In the genomic region with DNA sequence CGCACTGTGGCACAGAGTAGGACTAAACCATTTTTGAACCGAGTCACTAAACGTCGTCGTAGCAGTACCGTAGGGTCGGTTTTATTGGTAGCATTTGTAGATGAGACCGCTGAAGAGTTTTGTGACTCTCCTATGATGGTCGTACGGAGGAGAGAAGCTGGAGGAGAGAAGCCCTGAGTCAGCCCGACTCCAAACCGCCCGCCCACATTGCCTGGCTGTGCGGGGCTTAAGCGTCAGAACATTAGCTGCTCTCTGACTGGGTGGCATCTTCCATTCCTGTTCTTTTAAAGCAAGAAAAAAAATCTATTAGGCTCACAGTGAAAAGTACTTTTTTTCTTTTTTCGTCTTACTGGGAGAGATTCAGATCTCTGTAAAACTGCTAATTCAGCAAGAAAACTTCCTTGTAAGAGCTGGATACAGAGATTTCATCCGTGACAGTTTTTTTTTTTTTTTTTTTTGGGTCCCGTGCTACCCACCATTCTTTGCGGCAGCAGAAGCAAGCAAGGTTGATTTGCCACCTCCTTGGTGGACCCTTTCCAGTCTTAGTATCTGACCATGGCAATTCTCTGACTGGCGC, we compare ENCODE assay signal across 12 mouse cellular contexts.
DNase-seq lines count a peak whose midpoint lies in the region; ATAC-seq lines count a peak whose summit lies in the region.
"Had no signal": no experiment of that assay in that cellular context is flagged by ENCODE, and none has a peak within 500 bp of the region (broad histone marks: within the 10 kb centered on the region; RNA-seq: fewer than 3 reads in every experiment).

No protein-coding gene starts in this region.

- no peaks in the 10 kb centered on the region for H3K36me3 ChIP-seq in hindbrain, embryonic 13.5 days
- no peaks in the 10 kb centered on the region for H3K36me3 ChIP-seq in hindbrain, embryonic 11.5 days (ENCODE audit: control insufficient read depth, insufficient read depth, low read length)
- H3K36me3 ChIP-seq in midbrain, embryonic 15.5 days (replicated peaks): no peaks in the 10 kb centered on the region
- no peaks in the 10 kb centered on the region for H3K36me3 ChIP-seq in midbrain, embryonic 11.5 days (ENCODE audit: control insufficient read depth, insufficient read depth, low read length)
- H3K36me3 ChIP-seq in embryonic facial prominence, embryonic 14.5 days (ENCODE audit: control insufficient read depth, insufficient read depth, low read length): no peaks in the 10 kb centered on the region
- H3K36me3 ChIP-seq in neural tube, embryonic 13.5 days: no peaks in the 10 kb centered on the region
- H3K36me3 ChIP-seq: liver, embryonic 15.5 days had no signal

- no peak overlapping the region for H3K9ac ChIP-seq in hindbrain, embryonic 13.5 days
- H3K9ac ChIP-seq in hindbrain, embryonic 11.5 days (ENCODE audit: low read depth, low read length): no peak overlapping the region
- no peak overlapping the region for H3K9ac ChIP-seq in midbrain, embryonic 15.5 days
- no peak overlapping the region for H3K9ac ChIP-seq in midbrain, embryonic 11.5 days (ENCODE audit: low read length)
- 0 out of 2 replicates have a peak overlapping the region, but pooled peaks have one; percentile 19 for H3K9ac ChIP-seq in embryonic facial prominence, embryonic 14.5 days (ENCODE audit: low read depth, low read length)
- no peak overlapping the region for H3K9ac ChIP-seq in neural tube, embryonic 13.5 days
- H3K9ac ChIP-seq: liver, embryonic 15.5 days had no signal

- ATAC-seq in hindbrain, embryonic 13.5 days (ENCODE audit: low FRiP score): no peak
- ATAC-seq in hindbrain, embryonic 11.5 days (ENCODE audit: low FRiP score): no peak
- no peak for ATAC-seq in midbrain, embryonic 15.5 days (replicated peaks)
- no peak for ATAC-seq in midbrain, embryonic 11.5 days (ENCODE audit: low FRiP score)
- ATAC-seq in embryonic facial prominence, embryonic 14.5 days (ENCODE audit: low read depth): no peak
- no peak for ATAC-seq in neural tube, embryonic 13.5 days (ENCODE audit: low read depth)
- no peak for ATAC-seq in granulocyte monocyte progenitor cell, adult 5-6 weeks (replicated peaks; ENCODE audit: poor library complexity, severe bottlenecking)
- ATAC-seq: activated CD4-positive, CD25-positive, alpha-beta regulatory T cell, adult 4 months had no signal

- H3K4me3 ChIP-seq in hindbrain, embryonic 13.5 days: no peak overlapping the region
- H3K4me3 ChIP-seq in hindbrain, embryonic 11.5 days (ENCODE audit: low read depth, low read length): no peak overlapping the region
- no peak overlapping the region for H3K4me3 ChIP-seq in midbrain, embryonic 15.5 days
- no peak overlapping the region for H3K4me3 ChIP-seq in midbrain, embryonic 11.5 days (ENCODE audit: low read depth, low read length)
- H3K4me3 ChIP-seq in embryonic facial prominence, embryonic 14.5 days (ENCODE audit: low read depth, low read length): 0 out of 2 replicates have a peak overlapping the region, but pooled peaks have one; percentile 5
- no peak overlapping the region for H3K4me3 ChIP-seq in neural tube, embryonic 13.5 days
- H3K4me3 ChIP-seq: heart, embryonic 10.5 days; liver, embryonic 15.5 days had no signal

- H3K27me3 ChIP-seq in hindbrain, embryonic 13.5 days: no peaks in the 10 kb centered on the region
- H3K27me3 ChIP-seq in hindbrain, embryonic 11.5 days (ENCODE audit: control insufficient read depth, insufficient read depth, low read length): no peaks in the 10 kb centered on the region
- H3K27me3 ChIP-seq in midbrain, embryonic 15.5 days (replicated peaks): no peaks in the 10 kb centered on the region
- no peaks in the 10 kb centered on the region for H3K27me3 ChIP-seq in midbrain, embryonic 11.5 days (ENCODE audit: control insufficient read depth, insufficient read depth, low read length)
- no peaks in the 10 kb centered on the region for H3K27me3 ChIP-seq in embryonic facial prominence, embryonic 14.5 days (replicated peaks; ENCODE audit: control insufficient read depth, insufficient read depth, low read length)
- no peaks in the 10 kb centered on the region for H3K27me3 ChIP-seq in neural tube, embryonic 13.5 days

- no peak for DNase-seq in hindbrain, embryonic 11.5 days (ENCODE audit: low spot score)
- DNase-seq in midbrain, embryonic 11.5 days (ENCODE audit: low spot score, missing footprints): no peak
- no peak for DNase-seq in embryonic facial prominence, embryonic 14.5 days (ENCODE audit: low spot score)
- no peak for DNase-seq in cerebellum, adult 9-10 months
- DNase-seq: kidney, postnatal 14 days had no signal

- H3K4me1 ChIP-seq in hindbrain, embryonic 13.5 days (replicated peaks): no peaks in the 10 kb centered on the region
- H3K4me1 ChIP-seq in hindbrain, embryonic 11.5 days (replicated peaks; ENCODE audit: control insufficient read depth, insufficient read depth, low read length): no peaks in the 10 kb centered on the region
- H3K4me1 ChIP-seq in midbrain, embryonic 15.5 days: no peaks in the 10 kb centered on the region
- no peaks in the 10 kb centered on the region for H3K4me1 ChIP-seq in midbrain, embryonic 11.5 days (ENCODE audit: control insufficient read depth, insufficient read depth, low read length)
- H3K4me1 ChIP-seq in embryonic facial prominence, embryonic 14.5 days (ENCODE audit: control insufficient read depth, insufficient read depth, low read length): no peaks in the 10 kb centered on the region
- H3K4me1 ChIP-seq in neural tube, embryonic 13.5 days (replicated peaks): no peaks in the 10 kb centered on the region
- H3K4me1 ChIP-seq: liver, embryonic 15.5 days had no signal

- peak overlapping the region; percentile 11; the same call in 1 of the 2 replicates for H3K4me2 ChIP-seq in hindbrain, embryonic 13.5 days
- no peak overlapping the region for H3K4me2 ChIP-seq in hindbrain, embryonic 11.5 days (replicated peaks; ENCODE audit: low read depth, low read length)
- H3K4me2 ChIP-seq in midbrain, embryonic 15.5 days: peak overlapping the region; percentile 9; the same call in 1 of the 2 replicates
- H3K4me2 ChIP-seq in midbrain, embryonic 11.5 days: no peak overlapping the region
- peak overlapping the region; percentile 33 for H3K4me2 ChIP-seq in embryonic facial prominence, embryonic 14.5 days (ENCODE audit: low read depth, low read length)
- H3K4me2 ChIP-seq in neural tube, embryonic 13.5 days: peak overlapping the region; percentile 32; the same call in 1 of the 2 replicates
- H3K4me2 ChIP-seq: liver, embryonic 15.5 days had no signal

- H3K9me3 ChIP-seq in hindbrain, embryonic 13.5 days: no peaks in the 10 kb centered on the region
- no peaks in the 10 kb centered on the region for H3K9me3 ChIP-seq in hindbrain, embryonic 11.5 days (ENCODE audit: control insufficient read depth, low read length)
- no peaks in the 10 kb centered on the region for H3K9me3 ChIP-seq in midbrain, embryonic 15.5 days
- H3K9me3 ChIP-seq in midbrain, embryonic 11.5 days (ENCODE audit: control insufficient read depth, low read length): no peaks in the 10 kb centered on the region
- no peaks in the 10 kb centered on the region for H3K9me3 ChIP-seq in embryonic facial prominence, embryonic 14.5 days (ENCODE audit: control insufficient read depth, low read length)
- no peaks in the 10 kb centered on the region for H3K9me3 ChIP-seq in neural tube, embryonic 13.5 days
- H3K9me3 ChIP-seq: heart, embryonic 10.5 days; liver, embryonic 15.5 days had no signal

- WGBS in hindbrain, embryonic 13.5 days: 71% methylated on average over 20 of the region's 20 CpGs
- 76% methylated on average over 20 of the region's 20 CpGs for WGBS in hindbrain, embryonic 11.5 days
- 83% methylated on average over 20 of the region's 20 CpGs for WGBS in midbrain, embryonic 15.5 days
- 72% methylated on average over 20 of the region's 20 CpGs for WGBS in midbrain, embryonic 11.5 days
- 72% methylated on average over 20 of the region's 20 CpGs for WGBS in embryonic facial prominence, embryonic 14.5 days
- WGBS in neural tube, embryonic 13.5 days: 71% methylated on average over 20 of the region's 20 CpGs

- H3K27ac ChIP-seq in hindbrain, embryonic 13.5 days: no peak overlapping the region
- H3K27ac ChIP-seq in hindbrain, embryonic 11.5 days (ENCODE audit: low read depth, low read length): no peak overlapping the region
- no peak overlapping the region for H3K27ac ChIP-seq in midbrain, embryonic 15.5 days
- H3K27ac ChIP-seq in midbrain, embryonic 11.5 days (ENCODE audit: low read depth, low read length): no peak overlapping the region
- no peak overlapping the region for H3K27ac ChIP-seq in embryonic facial prominence, embryonic 14.5 days (replicated peaks; ENCODE audit: low read depth, low read length)
- H3K27ac ChIP-seq in neural tube, embryonic 13.5 days (replicated peaks): no peak overlapping the region
- H3K27ac ChIP-seq: heart, embryonic 10.5 days; liver, embryonic 15.5 days had no signal

Comparison
In these comparisons a context has a peak if more than half of its experiments do, and no peak if none do; other contexts are left out.
1. H3K4me2 ChIP-seq: peak in hindbrain, embryonic 13.5 days (single experiment), midbrain, embryonic 15.5 days (single experiment), embryonic facial prominence, embryonic 14.5 days (single experiment) and neural tube, embryonic 13.5 days (single experiment); none in hindbrain, embryonic 11.5 days (single experiment) and midbrain, embryonic 11.5 days (single experiment).